Mouse (Mus musculus) heart, embryonic 16.5 days (tissue): ENCODE measurements around the gene Itgb4. TPM values are rescaled to one million over a fixed set of nuclear protein-coding genes. Genes with fewer than 3 reads are reported as not detected.

Source experiments
- ATAC-seq: fragments of 200-750 bp; cut with Nextera tagmentation; replicated peaks from 2 replicates; pipeline ENCODE4 v1.8.0; 2017; ENCODE audit warnings: moderate number of reproducible peaks; ENCODE audit not compliant: insufficient read depth, low FRiP score; ENCODE audit errors: extremely low read depth
- H3K27ac ChIP-seq: fragments of 300-500 bp; sonication (generic); 2 replicates; pipeline ENCODE4 v1.5.1; 2014; ENCODE audit warnings: mild to moderate bottlenecking, low read length, control low read depth, moderate library complexity
- H3K27me3 ChIP-seq: fragments of 300-500 bp; sonication (generic); 2 replicates; pipeline ENCODE4 v1.6.1; 2014; ENCODE audit warnings: low read length, mixed read lengths; ENCODE audit not compliant: control insufficient read depth, insufficient read depth
- H3K36me3 ChIP-seq: fragments of 300-500 bp; sonication (generic); 2 replicates; pipeline ENCODE4 v1.6.1; 2014; ENCODE audit not compliant: control insufficient read depth, insufficient read depth
- H3K4me1 ChIP-seq: fragments of 300-500 bp; sonication (generic); 2 replicates; pipeline ENCODE4 v1.6.1; 2014; ENCODE audit warnings: low read length, mixed read lengths; ENCODE audit not compliant: control insufficient read depth, insufficient read depth
- H3K4me2 ChIP-seq: fragments of 300-500 bp; sonication (generic); 2 replicates; pipeline ENCODE4 v1.6.1; 2014; ENCODE audit warnings: low read depth, mild to moderate bottlenecking, control low read depth, low read length
- H3K4me3 ChIP-seq: fragments of 300-500 bp; sonication (generic); 2 replicates; pipeline ENCODE4 v1.5.1; 2014; ENCODE audit warnings: mild to moderate bottlenecking, control low read depth, low read length
- H3K9ac ChIP-seq: fragments of 300-500 bp; sonication (generic); 2 replicates; pipeline ENCODE4 v1.6.1; 2014; ENCODE audit warnings: low read length, control low read depth
- H3K9me3 ChIP-seq: fragments of 300-500 bp; sonication (generic); replicated peaks from 2 replicates; pipeline ENCODE4 v1.6.1; 2016; ENCODE audit warnings: low read length; ENCODE audit not compliant: control insufficient read depth
- WGBS: fragments of 180-500 bp; shearing (Covaris S2); extraction: QIAGEN DNeasy Blood & Tissue Kit; methylation state at CpG from one replicate; pipeline ENCODE4 v1.1.7; 2014; 5-methylcytosine and 5-hydroxymethylcytosine counted together
- polyA plus RNA-seq: library from polyadenylated mRNA; unstranded; fragments of >200 nt; fragmentation: Nextera tagmentation; extraction: Ambion mirVana; gene quantifications from 2 replicates; pipeline ENCODE4 v1.2.1, GENCODE M21; 2015

The Itgb4 gene
- polyA plus RNA-seq: 2.7 and 4.4 TPM in 2 replicates

DNA sequence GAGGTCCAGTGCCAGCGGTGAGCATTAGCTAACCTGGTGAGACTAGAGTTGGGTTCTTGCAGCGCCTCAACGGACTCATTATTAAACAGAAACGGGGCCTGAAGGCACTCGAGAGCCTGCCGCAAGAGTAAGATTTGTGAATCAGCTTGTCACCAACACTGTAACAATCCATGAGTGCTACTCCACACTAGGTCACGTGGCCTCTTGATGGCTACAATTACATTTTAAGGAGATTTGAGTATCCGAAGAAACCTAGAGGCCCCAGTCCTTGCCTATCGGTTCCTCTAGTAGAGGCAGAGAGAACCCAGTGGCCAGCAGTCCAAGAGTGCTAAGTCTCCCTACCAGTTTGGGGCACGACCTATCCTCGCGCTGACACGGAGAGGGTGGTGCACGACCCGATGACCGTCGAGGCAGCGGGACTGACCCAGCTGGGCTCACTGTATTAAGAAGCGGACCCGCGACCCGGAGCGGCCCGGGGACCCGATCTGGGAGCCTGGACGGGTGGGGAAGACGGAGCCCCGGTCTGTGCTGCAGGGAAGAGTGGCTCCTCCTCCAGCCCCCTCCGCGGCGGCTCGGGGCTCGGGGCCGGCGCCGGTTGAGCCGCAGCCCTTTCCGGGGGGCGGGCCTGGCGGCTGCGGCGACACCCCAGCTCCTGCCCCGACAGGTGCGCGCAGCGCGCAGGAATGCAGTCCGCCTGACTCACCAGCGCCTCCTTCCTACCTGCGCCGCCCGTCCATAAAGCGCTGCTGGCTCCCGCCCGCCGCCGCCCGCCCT, at the start of gene Itgb4:
Itgb4 (plus strand) TSS at position 401 of the 774 bp plus-strand sequence.
- H3K27me3 ChIP-seq: peaks cover 33% of the 10 kb centered on the region
- H3K4me2 ChIP-seq: peak within 1 kb of the TSS; percentile 83
- H3K27ac ChIP-seq: no peak within 1 kb of the TSS
- H3K36me3 ChIP-seq: no peaks in the 10 kb centered on the region
- peaks cover 9% of the 10 kb centered on the region for H3K4me1 ChIP-seq
- peak within 1 kb of the TSS; percentile 55 for H3K4me3 ChIP-seq
- peak within 1 kb of the TSS; percentile 69 for H3K9ac ChIP-seq
- no peaks in the 10 kb centered on the region for H3K9me3 ChIP-seq
- 10% methylated on average over 47 of the region's 58 CpGs for WGBS
- ATAC-seq: peak; percentile 74

DNA sequence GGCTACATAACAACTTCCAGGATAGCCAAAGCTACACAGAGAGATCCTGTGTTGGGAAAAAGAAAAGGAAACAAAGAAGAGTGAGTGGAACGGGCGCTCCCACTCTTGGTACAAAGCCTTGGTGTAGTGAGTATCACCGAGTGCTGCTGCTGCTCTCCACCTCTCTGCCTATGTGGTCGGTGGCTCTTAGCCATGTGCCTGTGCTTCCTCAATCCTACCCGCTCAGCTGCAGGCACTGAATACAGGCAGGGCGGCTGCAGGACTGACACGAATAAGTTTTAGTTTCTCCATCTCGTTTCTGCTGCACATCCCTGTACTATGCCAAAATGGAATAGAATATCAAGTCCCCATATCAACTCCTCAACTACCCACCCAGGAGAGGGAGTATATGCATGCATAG, 45.5 kb upstream of the Itgb4 start:
- H3K4me2 ChIP-seq: no peak overlapping the region
- peaks cover 12% of the 10 kb centered on the region for H3K4me1 ChIP-seq
- H3K36me3 ChIP-seq: peaks cover 5% of the 10 kb centered on the region; the same call in 1 of the 2 replicates
- ATAC-seq: no peak
- 86% methylated on average over 8 of the region's 8 CpGs for WGBS
- no peak overlapping the region for H3K4me3 ChIP-seq
- H3K27ac ChIP-seq: no peak overlapping the region
- no peaks in the 10 kb centered on the region for H3K9me3 ChIP-seq
- no peaks in the 10 kb centered on the region for H3K27me3 ChIP-seq
- H3K9ac ChIP-seq: no peak overlapping the region

DNA sequence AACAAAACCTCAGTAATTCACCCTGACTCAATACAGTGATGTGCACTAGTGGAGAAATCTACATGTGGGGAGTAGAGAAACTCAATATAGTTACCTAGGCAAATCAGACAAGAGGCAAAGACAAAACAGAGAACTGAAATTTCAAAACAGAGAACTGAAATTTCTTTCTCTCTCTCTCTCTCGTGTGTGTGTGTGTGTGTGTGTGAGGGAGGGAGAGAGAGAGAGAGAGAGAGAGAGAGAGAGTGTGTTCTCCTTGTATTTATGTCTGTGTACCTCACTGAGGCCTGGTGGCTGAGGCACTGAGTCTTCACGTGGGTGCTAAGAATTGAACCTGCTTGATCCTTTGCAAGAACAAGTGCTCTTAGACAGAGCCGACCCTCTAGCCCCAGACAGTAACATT, 44.7 kb upstream of the Itgb4 start:
- Histone ChIP-seq H3K4me3 (no peak overlapping the region), H3K27ac (no peak overlapping the region), H3K9ac (no peak overlapping the region), H3K4me1 (peaks cover 20% of the 10 kb centered on the region), H3K4me2 (no peak overlapping the region), H3K9me3 (no peaks in the 10 kb centered on the region), H3K27me3 (no peaks in the 10 kb centered on the region), H3K36me3 (peaks cover 5% of the 10 kb centered on the region; the same call in 1 of the 2 replicates)
- 67% methylated on average over 3 of the region's 3 CpGs for WGBS
- no peak for ATAC-seq

DNA sequence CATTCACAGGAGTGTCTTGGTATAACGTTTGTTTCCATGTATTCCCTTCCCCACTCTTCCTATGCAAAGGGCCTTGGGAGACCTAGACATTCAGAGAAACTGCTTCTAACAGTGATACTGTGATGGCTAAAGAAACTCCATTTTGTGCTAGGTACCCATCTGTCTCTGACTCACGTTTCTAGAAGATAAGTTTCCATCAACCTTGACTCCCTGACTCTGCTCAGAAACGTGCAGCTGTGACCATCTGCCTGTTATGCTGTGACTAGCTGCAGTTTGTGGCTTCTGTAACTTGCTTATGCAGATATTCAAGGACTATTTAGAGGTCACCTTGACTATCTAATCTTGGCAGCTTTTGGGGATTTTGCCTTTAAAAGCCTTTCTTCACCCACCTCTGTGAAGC, 43.3 kb upstream of the Itgb4 start:
- no peak for ATAC-seq
- WGBS: 62% methylated on average over 3 of the region's 3 CpGs
- no peak overlapping the region for H3K27ac ChIP-seq
- no peak overlapping the region for H3K4me2 ChIP-seq
- peaks cover 10% of the 10 kb centered on the region; the same call in 1 of the 2 replicates for H3K36me3 ChIP-seq
- no peak overlapping the region for H3K9ac ChIP-seq
- peaks cover 20% of the 10 kb centered on the region for H3K4me1 ChIP-seq
- H3K4me3 ChIP-seq: no peak overlapping the region
- no peaks in the 10 kb centered on the region for H3K27me3 ChIP-seq
- no peaks in the 10 kb centered on the region for H3K9me3 ChIP-seq

DNA sequence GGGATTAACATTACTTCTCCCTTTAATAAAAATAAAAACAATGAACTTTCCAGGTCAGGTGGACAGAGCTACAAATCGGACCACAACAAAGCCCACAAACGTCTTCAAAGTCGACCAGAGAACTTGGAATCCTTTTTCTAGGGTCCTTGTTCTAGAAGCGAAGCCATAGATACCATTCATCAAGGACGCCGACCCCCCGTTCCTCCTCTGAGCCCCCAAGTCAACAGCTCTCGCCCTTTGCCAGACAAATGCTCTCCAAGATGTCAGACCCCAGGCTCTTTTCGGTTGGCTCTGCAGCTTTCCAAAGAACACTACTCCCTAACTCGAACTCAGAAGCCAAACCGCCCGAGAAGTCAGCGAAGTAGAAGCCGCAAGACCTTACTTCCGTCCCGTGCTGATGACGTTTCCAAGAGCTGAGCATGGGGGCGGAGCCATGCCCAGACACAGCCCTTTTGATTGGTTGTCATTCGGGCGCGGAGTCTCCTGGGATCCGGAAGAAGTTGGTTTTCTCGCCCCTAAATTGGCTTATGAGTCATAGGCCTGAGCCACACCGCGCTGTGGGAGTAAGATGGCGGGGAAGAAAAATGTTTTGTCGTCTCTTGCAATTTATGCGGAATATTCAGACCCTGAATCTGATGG, 41.3 kb upstream of the Itgb4 start, which contains the start of the genes Sap30bp and Recql5:
Sap30bp (plus strand) TSS at position 175 of the 639 bp plus-strand sequence.
Recql5 (minus strand) TSS at position 370 of the 639 bp plus-strand sequence.
- H3K4me3 ChIP-seq: peak within 1 kb of the TSS; percentile 99
- under 1% methylated on average over 28 of the region's 28 CpGs for WGBS

DNA sequence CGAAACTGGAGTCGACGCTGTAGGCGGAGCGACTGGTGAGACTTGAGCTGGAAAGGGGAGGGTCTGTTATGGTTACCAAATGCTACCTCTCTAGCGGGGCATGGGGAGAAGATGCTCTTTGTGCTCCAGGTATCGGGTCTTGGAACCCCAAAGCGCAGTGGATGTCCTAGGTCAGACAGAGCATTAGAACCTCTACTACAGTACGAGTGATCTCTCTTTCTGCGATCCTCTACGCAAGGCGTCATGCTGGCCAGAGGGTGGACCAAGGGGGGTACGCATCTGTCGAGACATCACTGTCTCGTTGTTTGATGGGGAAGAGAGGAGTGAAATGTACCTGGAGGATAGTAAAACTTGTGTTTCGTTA, 40.8 kb upstream of the Itgb4 start:
- Histone ChIP-seq H3K27ac (peak overlapping the region; percentile 48; the same call in 1 of the 2 replicates), H3K4me2 (peak overlapping the region; percentile 88), H3K4me1 (peaks cover 20% of the 10 kb centered on the region), H3K36me3 (peaks cover 20% of the 10 kb centered on the region), H3K9ac (peak overlapping the region; percentile 89), H3K27me3 (no peaks in the 10 kb centered on the region), H3K9me3 (no peaks in the 10 kb centered on the region), H3K4me3 (peak overlapping the region; percentile 99)
- ATAC-seq: peak; percentile 14; the same call in 1 of the 2 replicates
- under 1% methylated on average over 16 of the region's 16 CpGs for WGBS

More for the DNA sequence above, 41.3 kb upstream of the Itgb4 start, which contains the start of the genes Sap30bp and Recql5:
- Histone ChIP-seq H3K27ac (peak within 1 kb of the TSS; percentile 48; the same call in 1 of the 2 replicates), H3K9me3 (no peaks in the 10 kb centered on the region), H3K36me3 (peaks cover 16% of the 10 kb centered on the region), H3K4me1 (peaks cover 20% of the 10 kb centered on the region), H3K27me3 (no peaks in the 10 kb centered on the region), H3K9ac (peak within 1 kb of the TSS; percentile 89), H3K4me2 (peak within 1 kb of the TSS; percentile 88)
- peak; percentile 99 for ATAC-seq

DNA sequence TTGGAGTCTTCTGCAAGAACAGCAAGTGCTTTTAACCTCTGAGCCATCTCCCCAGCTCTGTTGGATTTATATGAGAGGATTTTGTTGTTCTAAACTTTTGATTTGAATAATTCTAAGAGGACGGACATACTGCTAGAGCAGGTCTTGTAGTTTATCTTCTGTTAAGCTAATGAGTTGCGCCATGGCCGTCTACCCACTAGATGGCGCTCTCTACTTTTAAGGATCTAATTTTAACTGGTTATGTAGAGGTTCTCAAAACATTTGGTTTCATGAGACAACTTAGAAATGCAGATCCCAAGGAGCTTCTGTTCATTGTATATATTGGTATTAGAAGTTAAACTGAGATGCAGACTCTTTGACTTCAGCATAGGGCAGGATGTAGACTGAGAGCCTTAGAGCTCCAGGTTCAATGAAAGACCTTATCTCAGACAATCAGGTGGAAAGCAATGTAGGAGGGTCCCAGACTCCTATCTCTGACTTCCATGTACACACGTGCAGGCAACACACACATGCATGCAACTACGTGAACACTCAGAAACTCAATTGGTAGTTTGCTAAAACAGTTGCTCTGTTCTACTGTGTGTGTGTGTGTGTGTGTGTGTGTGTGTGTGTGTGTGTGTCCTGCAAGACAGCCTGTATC, 34.7 kb upstream of the Itgb4 start:
- H3K4me3 ChIP-seq: no peak overlapping the region
- WGBS: 35% methylated on average over 6 of the region's 6 CpGs
- H3K4me1 ChIP-seq: peaks cover under 1% of the 10 kb centered on the region
- no peaks in the 10 kb centered on the region for H3K9me3 ChIP-seq
- peaks cover 34% of the 10 kb centered on the region for H3K36me3 ChIP-seq
- H3K4me2 ChIP-seq: no peak overlapping the region
- no peak for ATAC-seq
- H3K27ac ChIP-seq: no peak overlapping the region
- H3K27me3 ChIP-seq: no peaks in the 10 kb centered on the region
- no peak overlapping the region for H3K9ac ChIP-seq

DNA sequence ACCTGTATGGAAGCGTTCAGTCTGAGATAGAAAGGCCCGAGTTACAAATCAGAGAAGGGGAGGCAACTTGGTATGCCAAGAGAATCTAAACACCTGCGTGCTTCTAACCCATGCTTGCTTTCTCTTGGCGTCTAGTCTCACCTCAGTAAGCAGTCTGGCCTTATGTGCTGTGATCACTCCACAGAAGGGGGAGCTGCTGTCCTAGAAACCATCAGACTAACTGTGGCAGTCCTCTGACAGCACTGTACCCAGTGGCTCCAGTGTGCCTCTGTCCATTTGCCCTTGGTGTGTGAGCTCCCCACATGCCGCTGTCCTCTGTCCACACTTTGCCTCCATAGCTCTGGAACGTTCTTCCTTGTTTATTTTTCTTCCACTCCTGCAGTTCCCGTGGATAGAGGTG, 32.5 kb upstream of the Itgb4 start:
- H3K9ac ChIP-seq: no peak overlapping the region
- 76% methylated on average over 7 of the region's 7 CpGs for WGBS
- peaks cover 29% of the 10 kb centered on the region for H3K36me3 ChIP-seq
- no peaks in the 10 kb centered on the region for H3K4me1 ChIP-seq
- no peaks in the 10 kb centered on the region for H3K9me3 ChIP-seq
- no peak overlapping the region for H3K27ac ChIP-seq
- no peak for ATAC-seq
- no peak overlapping the region for H3K4me2 ChIP-seq
- no peak overlapping the region for H3K4me3 ChIP-seq
- no peaks in the 10 kb centered on the region for H3K27me3 ChIP-seq
